Mouse (Mus musculus) cortical plate, adult 2 months (tissue): ENCODE results near the gene F12.

ENCODE experiments used
- CTCF ChIP-seq: fragments of 200-500 bp; IDR thresholded peaks from 2 replicates; pipeline ENCODE4 v1.5.1; 2011; ENCODE audit warnings: mild to moderate bottlenecking, control low read depth, low read length; ENCODE audit not compliant: insufficient read depth; ENCODE audit errors: extremely low read depth
- POLR2A ChIP-seq: fragments of 200-500 bp; IDR thresholded peaks from 2 replicates; pipeline ENCODE4 v1.6.1; 2011; ENCODE audit warnings: mild to moderate bottlenecking, low read length, control low read depth; ENCODE audit not compliant: insufficient read depth; ENCODE audit errors: extremely low read depth

DNA sequence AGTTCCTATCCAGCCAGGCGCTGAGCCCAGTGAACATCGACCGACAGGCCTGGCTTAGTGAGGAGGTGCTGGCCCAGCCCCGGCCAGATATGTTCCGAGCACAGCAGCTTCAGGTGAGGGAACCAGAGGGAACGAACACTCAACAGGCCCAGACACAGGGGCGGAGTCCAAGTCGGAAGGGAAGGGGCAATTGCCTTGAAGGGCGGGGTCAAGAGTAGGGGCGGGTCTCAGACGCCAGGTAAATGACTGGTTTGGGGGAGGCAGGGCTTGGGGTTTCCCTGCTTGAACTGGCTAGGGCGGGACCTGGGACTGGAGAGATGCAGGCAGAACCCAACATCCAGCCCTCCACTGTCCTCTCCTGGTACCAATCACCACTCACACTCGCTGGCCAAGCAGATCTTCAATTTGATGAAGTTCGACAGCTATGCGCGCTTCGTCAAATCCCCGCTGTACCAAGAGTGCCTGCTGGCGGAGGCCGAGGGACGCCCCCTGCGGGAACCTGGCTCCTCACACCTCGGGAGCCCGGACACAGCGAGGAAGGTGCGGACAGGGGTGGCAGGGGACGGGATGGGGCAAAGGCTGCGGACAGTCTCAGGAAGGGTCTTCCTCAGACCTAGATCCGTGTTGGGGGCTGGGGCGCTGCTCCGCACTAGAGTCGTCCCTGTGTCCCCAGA, 47.5 kb downstream of the F12 start:
- TF ChIP-seq CTCF: no peak
- no peak for TF ChIP-seq POLR2A
